Mouse (Mus musculus): Measurements from ENCODE around the gene Hist1h3g.
"Not testable (repeated sequence)": the region's sequence is repeated elsewhere in the genome, so short reads cannot be mapped to it uniquely, and the experiment has no call there.

Hist1h3g gene

DNA sequence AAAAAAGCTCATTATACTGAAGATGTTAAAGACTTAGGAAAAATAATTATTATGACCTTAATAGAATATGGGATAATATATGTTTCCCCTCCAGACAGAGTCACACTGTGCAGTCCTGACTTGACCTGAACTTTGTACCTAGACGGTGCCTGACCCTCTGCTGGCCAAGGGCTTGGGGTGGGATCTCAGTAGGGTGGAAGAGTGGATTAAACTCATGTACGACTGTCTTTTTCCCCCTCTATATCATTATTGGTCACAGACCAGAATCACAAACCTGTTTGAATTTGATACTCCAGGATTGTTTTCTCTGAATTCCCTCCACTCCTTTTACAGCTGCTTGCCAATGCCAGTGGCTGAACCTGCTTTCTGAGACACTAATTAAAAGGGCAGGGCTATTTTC is 25.5 kb downstream of the Hist1h3g start:
- DNase-seq (ENCODE audit: low spot score), result not testable (repeated sequence)

DNA sequence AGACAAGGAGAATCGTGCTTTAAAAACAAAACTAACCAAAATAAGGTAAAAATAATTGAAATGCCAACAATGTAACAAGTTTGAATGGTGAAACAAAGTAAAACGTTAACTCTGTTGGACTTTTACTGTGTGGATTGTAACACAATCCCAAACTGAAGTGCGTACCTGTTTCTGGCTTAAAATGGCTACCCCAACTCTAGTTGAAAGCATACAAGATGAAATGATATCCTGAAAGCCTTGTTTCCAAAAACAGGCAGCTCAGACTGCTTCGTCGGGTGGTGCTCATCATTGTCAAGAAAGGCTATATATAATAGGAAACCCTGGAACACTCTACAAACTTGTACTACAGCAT is 26.3 kb downstream of the Hist1h3g start:
- not testable (repeated sequence) for DNase-seq (ENCODE audit: low spot score)

DNA sequence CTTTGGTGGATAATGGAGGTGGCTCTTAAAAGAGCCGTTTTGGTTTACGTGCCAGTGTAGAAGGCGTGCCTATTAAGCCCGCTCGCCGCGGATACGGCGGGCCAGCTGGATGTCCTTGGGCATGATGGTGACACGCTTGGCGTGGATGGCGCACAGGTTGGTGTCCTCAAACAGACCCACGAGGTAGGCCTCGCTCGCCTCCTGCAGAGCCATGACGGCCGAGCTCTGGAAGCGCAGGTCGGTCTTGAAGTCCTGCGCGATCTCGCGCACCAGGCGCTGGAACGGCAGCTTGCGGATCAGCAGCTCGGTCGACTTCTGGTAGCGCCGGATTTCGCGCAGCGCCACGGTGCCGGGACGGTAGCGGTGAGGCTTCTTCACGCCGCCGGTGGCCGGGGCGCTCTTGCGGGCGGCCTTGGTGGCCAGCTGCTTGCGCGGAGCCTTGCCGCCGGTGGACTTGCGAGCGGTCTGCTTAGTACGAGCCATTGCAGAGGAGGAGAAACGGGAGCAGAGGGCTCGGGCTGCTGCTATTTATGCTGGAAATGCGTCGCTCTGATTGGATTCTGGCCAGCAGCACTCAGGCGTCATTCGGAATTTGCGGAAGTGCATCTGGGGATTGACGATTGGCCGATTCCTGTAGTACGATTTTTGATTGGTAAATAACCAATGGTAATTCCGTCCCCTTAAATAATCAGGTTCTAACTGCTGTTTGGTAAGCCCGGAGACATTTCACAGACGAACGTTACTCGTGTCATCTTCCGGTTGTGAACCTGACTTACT is 26.8 kb downstream of the Hist1h3g start, which contains the start of gene Hist1h3e:
Hist1h3e (minus strand) TSS at position 487 of the 777 bp plus-strand sequence.
- peak; percentile 98 for DNase-seq (ENCODE audit: low spot score)

DNA sequence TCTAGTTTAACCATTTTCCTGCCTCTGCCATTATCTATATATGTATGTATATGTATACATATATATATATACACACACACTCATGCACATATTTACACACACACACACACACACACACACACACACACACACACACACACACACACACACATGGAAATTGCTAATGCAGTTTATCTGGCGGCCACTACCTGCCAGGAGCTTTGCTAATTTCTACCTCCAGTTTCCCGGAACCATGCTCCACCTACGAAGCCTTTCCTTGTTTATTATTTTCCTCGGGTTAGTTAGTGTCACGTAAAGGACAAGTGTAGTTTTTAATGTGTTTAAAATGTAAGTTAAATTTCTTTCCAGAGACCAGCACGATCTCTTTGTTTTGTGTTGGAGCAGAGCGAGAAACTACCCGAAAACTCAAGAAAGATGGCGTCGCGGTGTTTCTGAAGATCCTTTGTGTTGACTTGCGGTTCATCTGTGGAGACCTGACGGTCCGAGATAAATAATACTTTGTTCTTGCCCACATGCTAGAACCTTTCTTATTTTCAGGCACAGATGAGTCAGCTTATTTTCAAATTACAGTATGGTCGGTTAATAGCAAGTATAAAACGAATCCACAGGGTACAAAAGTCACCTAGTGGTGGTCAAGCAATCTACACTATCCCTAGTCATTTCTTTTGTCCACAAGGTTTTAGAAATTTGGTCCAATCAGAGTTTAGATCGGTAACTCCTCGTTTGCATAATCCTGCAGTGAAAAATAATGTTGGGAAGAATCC is 27.7 kb downstream of the Hist1h3g start:
- DNase-seq (ENCODE audit: low spot score), result peak; percentile 78

DNA sequence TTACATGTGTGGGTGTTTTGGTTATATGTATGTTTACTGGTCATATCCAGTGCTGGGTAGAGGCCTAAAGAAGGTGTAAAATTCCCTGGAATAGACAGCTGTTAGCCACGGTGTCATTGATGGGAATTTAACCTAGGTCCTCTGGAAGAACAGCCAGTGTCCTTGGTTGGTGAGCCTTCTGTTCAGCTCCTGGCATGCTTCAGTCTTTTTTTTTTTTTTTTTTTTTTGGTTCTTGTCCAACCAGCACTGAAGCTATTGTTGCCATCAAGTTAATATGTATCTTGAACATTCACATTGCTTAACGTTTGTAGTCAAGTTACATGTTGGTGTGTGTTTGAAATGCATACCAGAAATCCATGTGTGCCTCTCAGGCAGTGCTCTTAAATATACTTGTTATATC is 29.3 kb downstream of the Hist1h3g start:
- DNase-seq (ENCODE audit: low spot score), result no peak

DNA sequence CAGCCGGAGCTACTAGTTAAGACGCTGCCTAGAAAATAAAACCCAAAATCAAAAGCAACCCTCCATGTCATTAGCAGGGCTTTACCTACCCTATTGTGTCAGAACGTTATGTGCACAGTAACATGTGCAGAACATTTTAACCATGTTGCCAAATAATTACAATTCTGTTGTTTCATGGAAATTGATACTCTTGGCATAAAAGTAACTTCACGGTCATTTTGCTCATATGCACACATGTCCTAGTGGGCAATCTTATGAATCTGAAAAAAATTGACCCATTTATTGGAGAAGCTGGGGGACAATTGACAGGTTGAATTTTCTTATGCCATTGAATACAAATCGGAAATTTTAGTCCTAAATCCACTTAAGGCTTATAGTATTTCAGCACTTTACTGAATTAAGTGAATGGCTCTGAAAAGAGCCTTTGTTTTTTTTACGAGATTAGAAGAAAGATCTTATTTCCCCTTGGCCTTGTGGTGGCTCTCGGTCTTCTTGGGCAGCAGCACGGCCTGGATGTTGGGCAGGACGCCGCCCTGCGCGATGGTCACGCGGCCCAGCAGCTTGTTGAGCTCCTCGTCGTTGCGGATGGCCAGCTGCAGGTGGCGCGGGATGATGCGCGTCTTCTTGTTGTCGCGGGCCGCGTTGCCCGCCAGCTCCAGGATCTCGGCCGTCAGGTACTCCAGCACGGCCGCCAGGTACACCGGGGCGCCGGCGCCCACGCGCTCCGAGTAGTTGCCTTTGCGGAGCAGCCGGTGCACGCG is 35.2 kb downstream of the Hist1h3g start:
- not testable (repeated sequence) for DNase-seq (ENCODE audit: low spot score)

DNA sequence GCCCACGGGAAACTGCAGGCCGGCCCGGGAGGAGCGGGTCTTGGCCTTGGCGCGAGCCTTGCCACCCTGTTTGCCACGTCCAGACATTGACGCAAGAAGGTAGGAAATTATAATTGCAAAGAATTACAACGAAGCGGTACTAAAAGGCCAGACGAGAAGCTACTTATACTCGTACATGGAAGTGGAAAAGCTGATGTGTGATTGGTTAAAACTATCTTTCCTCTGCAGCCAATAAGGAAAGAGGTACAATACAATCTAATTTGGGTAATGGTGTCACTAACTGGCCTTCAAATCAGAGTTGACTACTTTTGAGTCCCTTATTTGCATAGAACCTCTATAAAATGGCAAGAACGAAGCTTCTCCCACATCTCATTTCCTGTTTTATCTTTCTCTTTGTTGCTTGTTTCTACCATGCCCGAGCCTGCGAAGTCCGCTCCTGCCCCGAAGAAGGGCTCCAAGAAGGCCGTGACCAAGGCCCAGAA is 35.8 kb downstream of the Hist1h3g start, which contains the start of the genes Hist1h2ae and Hist1h2bg:
Hist1h2ae (minus strand) TSS at position 199 of the 482 bp plus-strand sequence.
Hist1h2bg (plus strand) TSS at position 375 of the 482 bp plus-strand sequence.
- peak; percentile 94 for DNase-seq (ENCODE audit: low spot score)

DNA sequence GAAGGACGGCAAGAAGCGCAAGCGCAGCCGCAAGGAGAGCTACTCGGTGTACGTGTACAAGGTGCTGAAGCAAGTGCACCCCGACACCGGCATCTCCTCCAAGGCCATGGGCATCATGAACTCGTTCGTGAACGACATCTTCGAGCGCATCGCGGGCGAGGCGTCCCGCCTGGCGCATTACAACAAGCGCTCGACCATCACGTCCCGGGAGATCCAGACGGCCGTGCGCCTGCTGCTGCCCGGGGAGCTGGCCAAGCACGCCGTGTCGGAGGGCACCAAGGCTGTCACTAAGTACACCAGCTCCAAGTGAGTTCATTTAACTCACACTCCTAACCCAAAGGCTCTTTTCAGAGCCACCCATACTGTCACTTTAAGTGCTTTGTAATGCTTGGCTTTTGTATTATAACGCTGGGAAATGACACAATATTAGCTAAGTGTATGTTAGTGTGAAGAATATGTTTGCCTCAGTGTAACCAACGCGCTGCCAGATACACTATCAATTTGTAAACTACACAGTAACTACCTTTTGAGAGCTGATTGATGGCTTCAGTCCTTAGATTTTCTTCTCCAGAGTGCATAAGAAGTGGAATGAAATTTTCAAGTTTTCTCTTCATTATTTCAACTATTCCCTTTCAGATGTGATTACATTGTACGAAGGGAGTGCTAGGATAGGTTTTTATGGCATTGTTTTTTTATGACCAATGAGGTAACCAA is 36.4 kb downstream of the Hist1h3g start:
- peak; percentile 68 for DNase-seq (ENCODE audit: low spot score)

DNA sequence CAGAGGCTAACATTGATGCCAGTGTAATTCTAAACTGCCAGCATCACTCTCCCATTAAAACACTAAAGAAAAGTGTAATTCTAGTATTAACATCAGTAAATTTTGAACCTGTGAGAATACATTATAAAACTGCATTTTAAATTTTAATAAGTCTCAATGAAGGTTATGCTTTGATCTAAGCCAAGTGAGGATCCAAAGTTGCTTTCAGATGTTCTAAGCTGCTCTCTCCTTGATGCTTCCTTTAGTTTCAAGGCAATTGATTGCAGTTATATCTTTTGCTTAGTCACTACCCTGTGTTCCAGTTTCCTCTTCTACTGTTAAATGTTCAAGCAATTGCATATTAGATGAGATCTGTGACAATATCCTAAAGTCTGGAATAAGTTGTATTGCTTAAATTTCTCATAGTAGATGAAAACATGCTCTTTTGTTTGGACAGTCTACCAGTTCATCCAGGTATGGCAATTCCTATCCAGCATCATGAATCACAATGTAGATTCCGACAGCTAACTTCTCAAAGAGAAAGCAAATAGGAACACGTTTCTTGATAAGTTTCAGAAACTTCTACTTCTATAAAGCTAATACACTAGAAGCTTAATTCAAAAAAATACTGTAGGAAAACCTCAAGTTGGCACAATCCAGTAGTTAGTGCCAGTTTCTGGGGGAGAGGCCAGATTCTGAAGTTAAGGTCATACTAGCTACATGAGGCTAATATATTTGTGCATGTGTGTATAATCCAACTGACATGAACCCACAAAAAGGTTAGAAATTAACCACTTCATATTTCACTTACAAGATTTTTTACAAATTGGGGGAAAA is 37.2 kb downstream of the Hist1h3g start:
- peak; percentile 54 for DNase-seq (ENCODE audit: low spot score)

DNA sequence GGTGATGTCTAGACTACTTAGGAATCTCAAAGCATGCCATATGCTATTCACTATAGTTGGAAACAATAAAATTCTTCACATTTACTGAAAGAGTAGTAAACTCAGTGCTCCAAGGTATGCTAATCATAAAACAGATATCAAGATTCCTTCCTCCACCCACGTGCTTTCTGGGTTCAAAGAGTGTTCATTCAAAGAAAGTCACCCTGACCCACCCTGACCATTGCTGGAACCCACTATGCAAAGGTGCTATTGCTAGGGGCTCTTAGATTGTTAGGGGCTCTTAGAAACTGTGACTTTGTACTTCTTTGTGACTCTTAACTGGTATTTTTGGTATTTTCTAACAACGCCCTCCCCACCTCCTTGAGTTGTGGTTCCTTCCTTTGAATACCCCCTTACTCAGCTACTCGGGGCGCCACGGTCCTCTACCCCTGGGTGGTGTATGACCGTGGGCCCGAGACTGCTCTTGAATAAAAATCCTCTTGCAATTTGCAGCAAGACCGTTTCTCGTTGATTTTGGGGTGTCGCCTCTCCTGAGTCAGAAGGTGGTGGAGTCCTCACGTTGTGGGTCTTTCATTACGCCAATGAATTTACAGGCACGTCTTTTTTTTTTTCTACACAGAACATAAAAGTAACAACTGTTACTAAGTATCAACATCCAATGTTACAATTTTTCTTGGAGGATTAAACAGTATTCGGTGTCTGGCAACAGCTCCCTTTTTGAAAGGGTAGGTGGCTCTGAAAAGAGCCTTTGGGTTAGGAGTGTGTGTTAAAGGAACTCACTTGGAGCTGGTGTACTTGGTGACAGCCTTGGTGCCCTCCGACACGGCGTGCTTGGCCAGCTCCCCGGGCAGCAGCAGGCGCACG is 38.0 kb downstream of the Hist1h3g start:
- DNase-seq (ENCODE audit: low spot score), result not testable (repeated sequence)

DNA sequence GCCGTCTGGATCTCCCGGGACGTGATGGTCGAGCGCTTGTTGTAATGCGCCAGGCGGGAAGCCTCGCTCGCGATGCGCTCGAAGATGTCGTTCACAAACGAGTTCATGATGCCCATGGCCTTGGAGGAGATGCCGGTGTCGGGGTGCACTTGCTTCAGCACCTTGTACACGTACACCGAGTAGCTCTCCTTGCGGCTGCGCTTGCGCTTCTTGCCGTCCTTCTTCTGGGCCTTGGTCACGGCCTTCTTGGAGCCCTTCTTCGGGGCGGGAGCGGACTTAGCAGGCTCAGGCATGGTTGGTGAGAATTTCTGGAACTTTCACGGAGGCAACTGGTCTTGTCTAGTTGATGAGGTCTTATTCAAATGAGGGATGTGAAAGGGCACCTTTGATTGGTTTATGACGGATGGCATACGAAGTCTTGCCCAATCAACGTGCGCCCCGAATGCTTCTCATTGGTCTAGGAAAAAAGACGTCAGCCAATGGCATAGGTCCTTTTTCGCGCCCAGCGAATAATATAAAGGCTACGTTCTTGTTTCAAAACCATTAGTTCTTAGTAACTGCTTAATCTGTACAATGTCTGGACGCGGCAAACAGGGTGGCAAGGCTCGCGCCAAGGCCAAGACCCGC is 38.8 kb downstream of the Hist1h3g start, which contains the start of the genes Hist1h2bf and Hist1h2ad:
Hist1h2bf (minus strand) TSS at position 299 of the 627 bp plus-strand sequence.
Hist1h2ad (plus strand) TSS at position 484 of the 627 bp plus-strand sequence.
- DNase-seq (ENCODE audit: low spot score), result peak; percentile 98

DNA sequence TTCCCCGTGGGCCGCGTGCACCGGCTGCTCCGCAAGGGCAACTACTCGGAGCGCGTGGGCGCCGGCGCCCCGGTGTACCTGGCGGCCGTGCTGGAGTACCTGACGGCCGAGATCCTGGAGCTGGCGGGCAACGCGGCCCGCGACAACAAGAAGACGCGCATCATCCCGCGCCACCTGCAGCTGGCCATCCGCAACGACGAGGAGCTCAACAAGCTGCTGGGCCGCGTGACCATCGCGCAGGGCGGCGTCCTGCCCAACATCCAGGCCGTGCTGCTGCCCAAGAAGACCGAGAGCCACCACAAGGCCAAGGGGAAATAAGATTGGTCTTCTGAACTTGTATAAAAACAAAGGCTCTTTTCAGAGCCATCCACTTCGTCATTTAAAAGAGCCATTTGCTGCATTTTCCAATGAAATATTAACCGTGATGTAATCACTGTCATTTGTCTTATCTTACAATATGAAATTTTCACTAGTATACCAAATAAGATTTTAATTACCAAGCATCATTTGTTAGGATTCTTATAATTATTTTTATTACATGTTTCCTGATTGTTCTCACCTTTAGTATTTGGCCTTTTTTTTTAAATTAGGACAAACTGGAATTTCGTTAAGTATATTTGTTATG is 39.4 kb downstream of the Hist1h3g start:
- not testable (repeated sequence) for DNase-seq (ENCODE audit: low spot score)

DNA sequence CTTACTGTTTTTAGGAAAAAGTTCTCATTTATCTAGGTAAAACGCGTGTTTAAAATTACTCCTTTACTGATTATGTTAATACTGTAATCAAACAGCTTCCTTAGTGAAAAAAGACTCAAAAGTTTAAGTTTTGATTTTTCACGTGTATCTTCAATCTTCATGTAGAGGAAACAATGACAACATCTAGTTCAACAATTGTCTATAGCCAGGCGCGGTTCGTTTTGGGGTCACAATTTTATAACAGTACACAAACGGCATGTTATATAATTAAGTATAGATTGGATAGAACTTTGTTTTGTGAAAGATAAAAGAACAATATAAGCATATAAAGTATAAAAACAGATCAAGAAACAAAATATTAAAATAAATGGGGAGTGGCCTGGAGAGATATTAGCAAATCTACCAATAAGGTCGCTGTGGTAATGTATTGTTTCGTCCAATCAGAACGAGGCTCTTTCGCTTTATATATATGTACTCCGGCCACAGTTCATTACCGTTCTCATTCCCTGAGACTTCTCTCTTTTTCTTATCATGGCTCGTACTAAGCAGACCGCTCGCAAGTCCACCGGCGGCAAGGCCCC is 40.1 kb downstream of the Hist1h3g start, which contains the start of gene Hist1h3d:
Hist1h3d (plus strand) TSS at position 493 of the 581 bp plus-strand sequence.
- peak; percentile 89 for DNase-seq (ENCODE audit: low spot score)

DNA sequence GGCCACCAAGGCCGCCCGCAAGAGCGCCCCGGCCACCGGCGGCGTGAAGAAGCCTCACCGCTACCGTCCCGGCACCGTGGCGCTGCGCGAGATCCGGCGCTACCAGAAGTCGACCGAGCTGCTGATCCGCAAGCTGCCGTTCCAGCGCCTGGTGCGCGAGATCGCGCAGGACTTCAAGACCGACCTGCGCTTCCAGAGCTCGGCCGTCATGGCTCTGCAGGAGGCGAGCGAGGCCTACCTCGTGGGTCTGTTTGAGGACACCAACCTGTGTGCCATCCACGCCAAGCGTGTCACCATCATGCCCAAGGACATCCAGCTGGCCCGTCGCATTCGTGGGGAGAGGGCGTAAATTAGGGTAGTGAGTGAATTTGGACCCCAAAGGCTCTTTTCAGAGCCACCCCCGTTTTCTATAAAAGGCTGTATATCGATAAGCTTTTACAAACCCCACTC is 40.7 kb downstream of the Hist1h3g start:
- DNase-seq (ENCODE audit: low spot score), result not testable (repeated sequence)

DNA sequence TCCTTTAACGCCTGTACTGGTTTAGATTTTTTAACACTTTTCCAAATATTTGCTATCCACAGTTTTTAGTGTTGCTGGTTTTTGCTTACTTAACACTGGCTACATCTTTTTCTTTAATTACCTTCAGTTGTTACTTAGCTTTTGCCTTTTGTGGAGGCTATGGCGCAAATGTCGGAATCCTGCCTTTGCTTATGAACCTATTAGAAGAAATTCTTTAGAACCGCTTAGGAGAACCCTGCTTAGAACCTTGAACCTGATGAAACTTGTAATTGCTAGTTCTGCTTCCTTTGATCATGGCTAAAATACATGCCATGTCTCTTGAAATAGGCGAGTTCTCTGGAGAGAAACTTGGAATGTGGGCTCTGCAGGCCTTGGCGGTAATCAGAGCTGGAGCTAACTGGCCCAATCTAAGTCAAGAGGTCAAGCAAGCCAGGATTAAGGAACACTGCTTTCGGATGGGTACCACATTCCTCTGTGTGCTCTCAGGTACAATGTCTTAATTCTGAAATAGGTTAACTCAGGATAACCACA is 41.2 kb downstream of the Hist1h3g start:
- peak; percentile 74 for DNase-seq (ENCODE audit: low spot score)

DNA sequence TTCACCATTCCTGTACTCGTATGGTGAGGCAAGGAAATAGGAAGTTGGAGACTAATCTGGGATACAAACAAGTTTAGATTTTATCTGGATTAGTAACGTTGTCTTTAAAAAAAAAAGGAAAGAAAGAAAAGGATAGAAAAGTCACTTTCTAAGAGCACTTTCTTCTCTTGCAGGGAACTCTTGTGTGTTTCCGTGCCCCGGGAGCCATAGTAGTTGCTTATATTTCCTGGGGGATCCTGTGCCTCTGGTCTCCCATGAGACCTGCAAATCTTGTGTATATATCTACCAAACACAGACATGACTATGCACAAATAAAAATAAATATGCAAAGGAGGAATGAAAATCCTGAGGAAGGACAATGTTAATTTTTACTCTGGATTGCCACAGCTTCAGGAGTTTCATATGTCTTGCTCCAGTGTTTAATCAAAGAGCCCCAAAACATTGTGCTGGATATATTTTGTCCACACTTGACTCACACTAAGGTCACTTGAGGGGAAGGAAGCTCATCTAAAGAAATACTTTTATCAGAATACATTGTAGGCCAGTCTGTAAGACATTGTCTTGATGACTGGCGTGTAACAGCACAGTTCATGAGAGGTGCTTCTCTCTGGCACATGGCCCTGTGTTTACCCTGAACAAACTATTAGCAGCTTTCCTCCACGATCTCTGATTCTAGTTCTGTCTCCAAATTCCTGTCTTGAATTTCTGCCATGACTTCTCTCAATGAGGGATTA is 41.9 kb downstream of the Hist1h3g start:
- no peak for DNase-seq (ENCODE audit: low spot score)

DNA sequence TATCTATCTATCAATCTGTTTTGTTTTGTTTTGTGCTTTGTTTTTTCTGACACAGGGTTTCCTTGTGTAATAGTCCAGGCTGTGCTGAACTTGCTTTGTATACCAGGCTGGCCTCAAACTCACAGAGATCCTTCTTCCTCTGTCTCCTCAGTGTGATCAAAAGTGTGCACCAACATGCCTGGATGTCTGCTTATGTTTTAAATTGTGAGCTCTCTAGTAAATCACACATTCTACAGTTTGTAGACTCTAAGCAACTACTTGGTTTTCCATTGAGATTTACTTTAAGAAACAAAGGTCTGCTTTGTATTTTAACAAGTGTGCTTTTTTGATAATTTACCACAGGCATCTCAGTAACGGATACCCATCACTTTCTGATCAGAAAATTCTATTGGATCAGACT is 42.6 kb downstream of the Hist1h3g start:
- no peak for DNase-seq (ENCODE audit: low spot score)

Data from embryo, embryonic 10 days (tissue).